Mouse (Mus musculus): ENCODE results near the gene Pir. TPM values are rescaled to one million over a fixed set of nuclear protein-coding genes. Genes with fewer than 3 reads are reported as not detected.

The Pir gene
- polyA plus RNA-seq, 1 experiment from 2014 or later: 9.0 TPM

DNA sequence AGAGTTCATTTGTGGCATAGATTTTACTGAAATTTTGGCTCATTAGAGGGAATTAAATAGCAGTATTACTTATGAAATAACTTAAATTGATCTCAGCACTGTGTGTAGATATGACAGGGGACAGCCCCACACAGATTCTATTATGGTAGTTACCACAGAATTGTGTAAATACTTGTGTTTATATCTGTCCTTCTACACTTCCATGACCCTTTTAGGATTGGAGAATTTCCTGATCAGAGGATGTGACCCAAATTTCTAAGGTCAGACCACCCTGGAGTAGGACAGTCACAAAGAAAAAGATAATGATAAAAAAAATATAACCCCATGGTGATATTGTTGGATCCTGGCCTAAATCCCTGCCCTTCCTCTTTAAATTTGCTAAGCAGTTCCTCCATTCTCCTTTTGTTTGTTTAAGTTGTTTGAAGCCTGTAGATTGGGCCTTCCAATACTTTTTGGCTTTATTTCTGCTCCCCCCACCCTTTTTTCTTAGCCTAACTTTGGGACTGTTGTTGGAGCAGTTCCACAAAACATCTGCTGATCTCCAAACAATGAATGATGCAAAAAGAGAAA, 136.0 kb downstream of the Pir start:
- ATAC-seq (ENCODE audit: insufficient number of reproducible peaks, insufficient read depth, low FRiP score, low TSS enrichment, low read depth): no peak
- Histone ChIP-seq H3K27me3 (peaks cover 22% of the 10 kb centered on the region), H3K9me3 (no peaks in the 10 kb centered on the region), H3K4me1 (no peaks in the 10 kb centered on the region), H3K4me2 (no peak overlapping the region), H3K4me3 (no peak overlapping the region), H3K9ac (no peak overlapping the region), H3K27ac (no peak overlapping the region), H3K36me3 (no peaks in the 10 kb centered on the region)

DNA sequence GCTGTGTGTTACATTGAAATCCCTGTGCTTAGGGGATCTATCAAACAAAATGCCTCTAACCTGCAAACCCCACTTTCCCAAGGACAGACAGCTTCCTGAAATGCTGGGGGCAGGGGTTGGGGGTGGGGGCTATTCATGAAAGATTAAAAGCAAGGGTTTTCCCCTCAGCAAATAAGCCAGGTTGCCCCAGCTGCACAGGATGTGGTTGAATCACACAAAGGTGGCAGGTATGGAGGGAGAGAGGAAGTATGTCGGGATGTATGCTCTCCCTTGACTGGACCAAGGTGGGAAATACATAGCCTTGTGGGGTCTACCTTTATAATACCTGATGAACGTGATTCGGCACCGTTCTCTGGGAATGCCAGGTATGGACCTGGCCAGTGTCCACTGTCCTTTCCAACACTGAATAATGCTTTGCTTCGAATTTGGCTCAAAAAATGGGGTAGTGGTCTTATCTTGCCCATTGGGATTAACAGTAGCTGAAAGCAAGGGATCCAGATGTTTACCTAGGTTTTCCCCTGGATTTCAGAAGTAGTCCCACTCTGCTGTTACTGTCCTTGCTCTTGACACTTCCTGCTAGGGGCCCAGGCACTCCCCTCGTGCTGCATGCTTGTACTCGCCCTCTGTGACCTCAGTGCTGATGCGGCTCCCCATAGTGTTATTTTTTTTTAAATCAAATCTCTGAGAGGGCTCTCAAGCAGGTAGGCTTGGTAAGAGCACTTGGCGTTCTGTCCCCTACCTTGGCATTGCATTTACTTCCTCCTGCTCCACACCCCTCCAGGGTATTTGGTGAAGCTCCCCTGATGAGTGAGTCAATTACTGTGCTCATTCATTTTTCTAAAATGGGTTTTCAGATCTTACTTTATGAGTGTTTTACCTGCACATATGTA, 137.2 kb downstream of the Pir start:
- Histone ChIP-seq H3K9me3 (no peaks in the 10 kb centered on the region), H3K27ac (no peak overlapping the region), H3K4me3 (no peak overlapping the region), H3K27me3 (peaks cover 22% of the 10 kb centered on the region), H3K4me2 (no peak overlapping the region), H3K4me1 (no peaks in the 10 kb centered on the region), H3K9ac (no peak overlapping the region), H3K36me3 (no peaks in the 10 kb centered on the region)
- no peak for ATAC-seq (ENCODE audit: insufficient number of reproducible peaks, insufficient read depth, low FRiP score, low TSS enrichment, low read depth)
- WGBS: 71% methylated on average over 9 of the region's 9 CpGs

DNA sequence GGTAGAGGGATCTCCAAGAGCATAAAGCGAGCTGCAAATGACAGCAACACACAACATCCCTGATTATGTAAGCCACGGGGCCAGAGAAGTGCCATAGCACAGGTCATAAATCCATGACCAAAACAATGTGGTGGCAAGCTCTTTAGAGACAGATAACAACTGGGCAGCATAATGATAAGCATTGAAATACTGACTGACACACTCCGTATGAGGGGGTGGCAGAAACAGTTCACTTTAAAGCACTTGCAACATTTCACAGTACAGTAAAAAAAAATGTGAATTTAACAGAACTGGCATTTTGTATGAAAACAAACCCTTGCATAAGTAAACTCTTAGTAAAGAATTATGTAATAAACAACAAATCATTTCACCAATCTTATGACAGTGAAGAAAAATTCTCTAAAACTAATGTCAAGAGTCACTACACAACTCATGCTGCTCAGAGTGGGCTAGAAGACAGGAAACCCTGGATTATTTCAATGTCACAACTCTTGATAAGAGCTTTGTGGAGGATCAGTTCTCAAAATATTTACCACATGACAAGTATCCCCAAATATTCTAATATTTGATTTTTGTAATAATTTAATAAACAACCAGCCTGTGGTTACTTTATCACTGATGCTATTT, 139.2 kb downstream of the Pir start:
- Histone ChIP-seq H3K27ac (no peak overlapping the region), H3K4me3 (no peak overlapping the region), H3K36me3 (no peaks in the 10 kb centered on the region), H3K4me2 (no peak overlapping the region), H3K9me3 (no peaks in the 10 kb centered on the region), H3K9ac (no peak overlapping the region), H3K27me3 (peaks cover 28% of the 10 kb centered on the region), H3K4me1 (no peaks in the 10 kb centered on the region)
- 85% methylated on average over 3 of the region's 3 CpGs for WGBS
- ATAC-seq (ENCODE audit: insufficient number of reproducible peaks, insufficient read depth, low FRiP score, low TSS enrichment, low read depth): no peak

DNA sequence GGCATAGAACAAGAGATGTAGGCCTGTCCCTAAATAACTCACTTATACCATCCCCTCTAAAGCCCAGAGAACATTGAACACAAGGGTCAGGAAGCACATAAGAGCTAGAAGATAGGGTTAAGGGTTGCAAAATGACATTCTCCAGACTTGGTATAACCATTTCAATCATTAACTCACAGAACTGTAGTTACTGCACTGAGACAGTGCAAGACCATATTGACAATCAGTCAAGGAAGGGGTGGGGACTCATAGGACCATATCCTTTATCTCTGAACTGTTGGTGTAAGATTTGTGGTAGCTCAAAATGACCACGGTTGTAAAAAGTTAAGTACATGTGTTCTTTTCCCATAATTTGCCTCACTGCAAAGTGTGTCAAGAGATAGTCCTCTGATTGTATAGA, 141.4 kb downstream of the Pir start:
- Histone ChIP-seq H3K36me3 (no peaks in the 10 kb centered on the region), H3K9me3 (no peaks in the 10 kb centered on the region), H3K9ac (no peak overlapping the region), H3K27ac (no peak overlapping the region), H3K4me3 (no peak overlapping the region), H3K4me2 (no peak overlapping the region), H3K27me3 (peaks cover 35% of the 10 kb centered on the region), H3K4me1 (no peaks in the 10 kb centered on the region)
- 83% methylated on average over 1 of the region's 1 CpGs for WGBS
- no peak for ATAC-seq (ENCODE audit: insufficient number of reproducible peaks, insufficient read depth, low FRiP score, low TSS enrichment, low read depth)

DNA sequence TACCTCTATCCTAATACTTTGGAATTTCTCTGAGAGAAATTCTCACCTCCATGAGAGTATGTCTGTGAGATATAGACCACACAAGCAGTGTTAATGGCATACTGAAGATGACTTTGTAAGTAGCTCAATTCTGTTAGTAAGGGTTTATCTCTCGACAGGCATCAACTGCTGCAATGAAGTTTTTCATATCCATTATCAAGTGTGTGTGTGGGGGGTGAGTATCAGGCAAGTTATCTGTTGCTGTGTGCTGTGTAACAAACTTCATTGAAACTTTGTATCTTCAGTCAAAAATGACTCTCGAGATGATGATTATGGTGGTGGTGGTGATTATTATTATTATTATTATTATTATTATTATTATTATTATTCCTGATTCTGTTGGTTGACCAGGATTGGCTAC, 147.6 kb downstream of the Pir start:
- Histone ChIP-seq H3K36me3 (no peaks in the 10 kb centered on the region), H3K4me3 (no peak overlapping the region), H3K27me3 (peaks cover 34% of the 10 kb centered on the region), H3K9ac (no peak overlapping the region), H3K27ac (no peak overlapping the region), H3K4me2 (no peak overlapping the region), H3K4me1 (peaks cover 8% of the 10 kb centered on the region), H3K9me3 (no peaks in the 10 kb centered on the region)
- 79% methylated on average over 2 of the region's 2 CpGs for WGBS
- ATAC-seq (ENCODE audit: insufficient number of reproducible peaks, insufficient read depth, low FRiP score, low TSS enrichment, low read depth): no peak

DNA sequence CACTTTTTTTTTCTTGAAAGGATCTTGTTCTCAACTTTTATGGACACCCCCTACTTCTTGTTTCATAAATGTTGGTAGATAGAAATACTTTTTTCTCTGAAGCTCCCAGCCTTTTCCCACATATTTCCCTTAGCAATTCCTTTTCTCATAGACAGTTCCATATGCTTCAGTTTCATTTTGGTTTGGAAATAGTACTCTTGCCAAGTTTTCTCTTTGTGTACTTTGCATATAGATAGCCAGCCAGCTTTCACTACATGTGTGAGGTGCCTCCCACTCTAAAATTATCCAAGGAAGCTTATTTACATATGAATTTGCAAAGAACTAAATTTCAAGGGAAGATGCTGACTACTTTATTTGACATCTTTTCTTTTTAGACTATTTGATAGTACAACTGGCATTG, 148.8 kb downstream of the Pir start:
- H3K27ac ChIP-seq: no peak overlapping the region
- H3K4me1 ChIP-seq: peaks cover 8% of the 10 kb centered on the region
- no peak for ATAC-seq (ENCODE audit: insufficient number of reproducible peaks, insufficient read depth, low FRiP score, low TSS enrichment, low read depth)
- H3K4me3 ChIP-seq: no peak overlapping the region
- H3K9ac ChIP-seq: no peak overlapping the region
- no peak overlapping the region for H3K4me2 ChIP-seq
- H3K36me3 ChIP-seq: peaks cover 5% of the 10 kb centered on the region; the same call in 1 of the 2 replicates
- peaks cover 33% of the 10 kb centered on the region for H3K27me3 ChIP-seq
- H3K9me3 ChIP-seq: no peaks in the 10 kb centered on the region

DNA sequence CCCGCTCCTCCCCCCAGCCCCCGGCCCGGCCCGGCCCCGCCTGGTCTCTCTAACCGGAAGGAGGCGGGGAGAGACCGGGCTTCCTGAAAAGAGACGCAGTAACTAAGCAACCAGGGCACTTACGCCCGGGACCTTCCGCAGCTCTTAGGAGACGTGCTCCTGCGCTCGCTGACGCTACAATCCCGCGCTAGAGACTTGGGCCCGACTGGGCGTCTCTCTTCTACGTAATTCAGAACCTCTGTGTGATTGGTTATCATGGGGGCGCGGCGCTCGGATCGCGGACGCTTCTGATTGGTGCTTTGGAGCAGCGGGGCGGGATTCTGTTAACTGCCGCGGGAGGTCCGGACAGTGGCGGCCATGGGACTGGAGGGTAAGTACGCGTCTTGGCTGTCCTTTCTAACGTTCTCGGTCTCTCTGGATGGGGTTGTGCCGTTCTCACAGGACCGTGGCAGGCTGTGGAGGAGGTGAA, 150.3 kb downstream of the Pir start, which contains the start of gene Piga:
Gene Piga (plus strand): TSS at position 317 of the 469 bp plus-strand sequence.
- Histone ChIP-seq H3K4me2 (peak within 1 kb of the TSS; percentile 58), H3K9ac (peak within 1 kb of the TSS; percentile 75), H3K27me3 (peaks cover 30% of the 10 kb centered on the region), H3K27ac (peak within 1 kb of the TSS; percentile 75; the same call in 1 of the 2 replicates), H3K4me3 (peak within 1 kb of the TSS; percentile 57), H3K36me3 (peaks cover 6% of the 10 kb centered on the region; the same call in 1 of the 2 replicates), H3K9me3 (no peaks in the 10 kb centered on the region), H3K4me1 (peaks cover 8% of the 10 kb centered on the region)
- ATAC-seq (ENCODE audit: insufficient number of reproducible peaks, insufficient read depth, low FRiP score, low TSS enrichment, low read depth): peak; percentile 99
- 26% methylated on average over 36 of the region's 40 CpGs for WGBS

DNA sequence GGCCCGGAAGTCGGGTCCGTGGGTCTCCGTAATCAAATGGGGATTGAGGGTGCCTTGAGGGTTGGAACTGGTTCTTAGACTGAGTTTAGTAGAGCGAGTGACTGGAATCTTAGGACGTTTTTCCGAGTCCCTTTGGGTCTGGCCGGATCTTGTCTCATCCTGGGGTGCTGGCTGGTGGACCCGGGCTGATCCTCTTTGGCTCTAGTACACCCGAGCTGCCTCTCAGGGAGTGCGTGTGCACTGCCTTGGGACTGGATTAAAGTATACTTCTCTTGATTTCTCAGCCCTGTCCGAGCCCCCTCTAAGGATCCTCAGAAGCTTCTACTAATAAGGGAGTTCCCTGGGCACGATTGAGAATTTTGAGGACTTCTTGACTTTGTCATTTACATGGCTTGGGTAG, 150.8 kb downstream of the Pir start:
- Histone ChIP-seq H3K4me1 (peaks cover 8% of the 10 kb centered on the region), H3K4me2 (peak overlapping the region; percentile 58), H3K36me3 (peaks cover 6% of the 10 kb centered on the region; the same call in 1 of the 2 replicates), H3K9ac (peak overlapping the region; percentile 75), H3K27ac (peak overlapping the region; percentile 75; the same call in 1 of the 2 replicates), H3K27me3 (peaks cover 30% of the 10 kb centered on the region), H3K4me3 (peak overlapping the region; percentile 57), H3K9me3 (no peaks in the 10 kb centered on the region)
- ATAC-seq (ENCODE audit: insufficient number of reproducible peaks, insufficient read depth, low FRiP score, low TSS enrichment, low read depth): peak; percentile 15; the same call in 1 of the 2 replicates
- 24% methylated on average over 13 of the region's 13 CpGs for WGBS

DNA sequence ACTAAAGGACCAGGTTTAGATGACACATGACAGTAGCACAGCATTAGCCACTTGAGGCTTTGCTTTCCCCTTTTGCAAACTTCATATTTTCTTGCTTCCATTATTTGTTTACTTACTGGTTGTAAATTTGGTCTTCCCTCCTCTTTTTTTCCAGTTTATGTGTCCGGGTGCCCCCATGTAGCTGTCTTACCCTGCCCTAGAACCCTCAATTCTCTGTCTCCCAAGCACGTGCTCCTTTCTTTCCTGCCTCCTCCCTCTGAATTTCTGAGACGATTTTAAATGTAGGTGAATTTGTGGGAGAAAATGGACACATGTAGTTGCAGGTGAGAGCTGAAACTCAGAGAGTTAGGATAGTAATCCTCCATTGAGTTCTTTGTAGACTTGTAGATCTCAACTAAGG, 151.3 kb downstream of the Pir start:
- Histone ChIP-seq H3K4me1 (peaks cover 8% of the 10 kb centered on the region), H3K9me3 (no peaks in the 10 kb centered on the region), H3K36me3 (peaks cover 6% of the 10 kb centered on the region; the same call in 1 of the 2 replicates), H3K27me3 (peaks cover 33% of the 10 kb centered on the region), H3K4me3 (peak overlapping the region; percentile 57), H3K9ac (peak overlapping the region; percentile 75; the same call in 1 of the 2 replicates), H3K4me2 (peak overlapping the region; percentile 58), H3K27ac (no peak overlapping the region)
- ATAC-seq (ENCODE audit: insufficient number of reproducible peaks, insufficient read depth, low FRiP score, low TSS enrichment, low read depth): no peak
- 55% methylated on average over 3 of the region's 3 CpGs for WGBS
